Mouse (Mus musculus): ENCODE data around the gene Rcor2. TPM values are rescaled to one million over a fixed set of nuclear protein-coding genes. Genes with fewer than 3 reads are reported as not detected.

Rcor2 gene
- polyA plus RNA-seq, 1 experiment from 2014 or later, result 11.1 TPM

DNA sequence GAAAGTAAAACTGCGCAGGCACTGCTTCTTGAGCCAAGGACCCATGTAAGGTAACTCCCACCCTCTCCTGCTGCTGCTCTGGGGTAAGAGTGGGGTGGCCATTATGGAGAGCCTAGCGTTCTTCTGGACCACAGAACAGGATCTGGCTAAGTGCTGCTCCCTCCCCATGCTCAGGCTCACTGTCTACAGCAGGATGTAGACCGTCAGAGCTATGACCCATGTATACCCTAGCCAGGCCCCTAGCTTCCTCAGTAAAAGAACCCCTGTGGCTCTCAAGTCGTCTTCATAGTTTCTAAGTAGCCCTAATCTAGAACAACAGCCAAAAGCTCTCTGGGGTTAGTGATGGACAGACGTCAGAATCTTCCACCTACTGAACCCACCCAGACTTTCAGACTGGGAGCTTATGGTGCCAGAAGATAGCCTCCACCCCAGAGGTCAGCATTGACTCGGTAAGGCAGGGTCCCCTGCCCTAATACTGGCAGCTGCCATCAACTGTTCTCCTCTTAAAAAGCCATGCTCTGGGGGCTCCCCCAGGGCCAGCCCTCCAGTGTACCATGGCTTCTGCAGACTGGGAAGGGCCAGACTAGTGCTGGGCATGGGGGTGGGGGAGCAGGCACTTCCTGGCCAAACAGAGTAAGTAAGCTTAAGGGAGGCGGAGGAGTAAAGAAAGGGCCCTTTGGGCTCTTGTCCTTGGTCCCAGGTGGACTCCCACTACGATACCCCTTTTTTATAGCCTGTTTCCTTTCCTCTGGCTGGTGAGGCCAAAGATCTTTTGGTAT is 27.2 kb downstream of the Rcor2 start:
- Histone ChIP-seq H3K27me3 (replicated peaks; ENCODE audit: control insufficient read depth, insufficient read depth, low read length) (no peaks in the 10 kb centered on the region), H3K4me2 (ENCODE audit: low read length) (peak overlapping the region; percentile 38), H3K36me3 (ENCODE audit: control insufficient read depth, insufficient read depth, low read length) (no peaks in the 10 kb centered on the region), H3K4me1 (replicated peaks; ENCODE audit: control insufficient read depth, insufficient read depth, low read length) (peaks cover 39% of the 10 kb centered on the region), H3K9ac (ENCODE audit: low read length) (no peak overlapping the region), H3K27ac (ENCODE audit: low read depth) (peak overlapping the region; percentile 83), H3K4me3 (ENCODE audit: low read depth, low read length) (peak overlapping the region; percentile 15; the same call in 1 of the 2 replicates), H3K9me3 (ENCODE audit: control insufficient read depth, low read length) (no peaks in the 10 kb centered on the region)
- no peak for ATAC-seq (replicated peaks; ENCODE audit: low FRiP score, low TSS enrichment, low read depth)
- 53% methylated on average over 8 of the region's 8 CpGs for WGBS
- no peak for DNase-seq (ENCODE audit: low spot score)

DNA sequence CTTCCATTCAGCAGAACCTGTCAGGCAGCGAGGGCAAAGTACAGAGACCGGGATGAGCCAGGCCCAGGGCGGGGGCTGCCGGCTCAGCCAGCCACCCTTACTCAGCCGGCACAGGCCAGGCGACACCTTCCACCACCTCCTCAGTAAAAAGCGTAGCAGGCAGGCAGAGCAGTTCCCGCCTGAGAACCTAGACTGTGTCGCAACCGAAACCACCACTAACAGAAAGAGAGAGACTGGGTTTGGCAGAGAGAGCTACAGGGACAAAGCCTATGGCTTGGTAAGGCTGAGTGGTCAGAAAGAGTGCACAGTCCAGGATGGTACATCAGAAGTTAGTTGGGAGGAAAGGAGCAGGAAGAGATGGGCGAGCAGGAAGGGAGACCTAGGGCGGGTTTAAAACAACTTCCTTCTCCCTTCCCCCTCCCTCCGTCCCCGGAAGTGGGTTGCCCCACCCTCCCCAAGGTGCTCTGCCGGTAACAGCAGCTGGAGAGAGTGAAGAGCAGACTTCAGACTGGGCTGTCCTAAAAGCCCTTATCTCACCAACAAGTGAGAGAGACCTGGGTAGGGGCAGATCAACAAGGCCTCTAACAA is 28.0 kb downstream of the Rcor2 start:
- Histone ChIP-seq H3K27me3 (replicated peaks; ENCODE audit: control insufficient read depth, insufficient read depth, low read length) (no peaks in the 10 kb centered on the region), H3K27ac (ENCODE audit: low read depth) (peak overlapping the region; percentile 83), H3K4me2 (ENCODE audit: low read length) (peak overlapping the region; percentile 38), H3K9ac (ENCODE audit: low read length) (0 out of 2 replicates have a peak overlapping the region, but pooled peaks have one; percentile 14), H3K4me1 (replicated peaks; ENCODE audit: control insufficient read depth, insufficient read depth, low read length) (peaks cover 39% of the 10 kb centered on the region), H3K9me3 (ENCODE audit: control insufficient read depth, low read length) (no peaks in the 10 kb centered on the region), H3K36me3 (ENCODE audit: control insufficient read depth, insufficient read depth, low read length) (0 out of 2 replicates have a peak, but pooled peaks cover 2% of the 10 kb centered on the region), H3K4me3 (ENCODE audit: low read depth, low read length) (peak overlapping the region; percentile 15; the same call in 1 of the 2 replicates)
- DNase-seq (ENCODE audit: low spot score), result peak; percentile 70
- ATAC-seq (replicated peaks; ENCODE audit: low FRiP score, low TSS enrichment, low read depth), result peak; percentile 85
- 34% methylated on average over 15 of the region's 15 CpGs for WGBS

DNA sequence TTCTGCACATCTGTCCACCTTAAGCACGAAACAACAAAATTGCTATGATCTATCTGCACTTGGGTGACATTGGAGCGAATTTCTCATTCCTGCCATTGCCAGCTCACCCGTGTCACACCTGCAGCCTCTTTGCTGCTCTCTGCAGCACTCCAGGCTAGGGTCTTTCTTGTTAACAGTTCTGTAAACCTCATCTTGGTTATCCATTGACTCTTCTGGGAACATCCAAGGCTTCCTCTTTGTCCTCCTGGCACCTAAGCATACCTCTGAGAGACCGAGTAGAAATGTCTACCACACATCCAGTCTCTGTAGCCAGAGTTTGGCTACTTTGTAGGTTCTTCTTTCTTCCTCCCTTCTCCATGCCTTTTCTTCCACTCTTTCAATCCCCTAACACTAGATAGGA is 28.8 kb downstream of the Rcor2 start:
- H3K27ac ChIP-seq (ENCODE audit: low read depth), result peak overlapping the region; percentile 83
- no peaks in the 10 kb centered on the region for H3K27me3 ChIP-seq (replicated peaks; ENCODE audit: control insufficient read depth, insufficient read depth, low read length)
- H3K9ac ChIP-seq (ENCODE audit: low read length), result no peak overlapping the region
- DNase-seq (ENCODE audit: low spot score) (no peak), ATAC-seq (replicated peaks; ENCODE audit: low FRiP score, low TSS enrichment, low read depth) (no peak)
- WGBS, result 79% methylated on average over 4 of the region's 4 CpGs
- peak overlapping the region; percentile 38; the same call in 1 of the 2 replicates for H3K4me2 ChIP-seq (ENCODE audit: low read length)
- 0 out of 2 replicates have a peak, but pooled peaks cover 2% of the 10 kb centered on the region for H3K36me3 ChIP-seq (ENCODE audit: control insufficient read depth, insufficient read depth, low read length)
- no peak overlapping the region for H3K4me3 ChIP-seq (ENCODE audit: low read depth, low read length)
- peaks cover 39% of the 10 kb centered on the region for H3K4me1 ChIP-seq (replicated peaks; ENCODE audit: control insufficient read depth, insufficient read depth, low read length)
- H3K9me3 ChIP-seq (ENCODE audit: control insufficient read depth, low read length), result no peaks in the 10 kb centered on the region

DNA sequence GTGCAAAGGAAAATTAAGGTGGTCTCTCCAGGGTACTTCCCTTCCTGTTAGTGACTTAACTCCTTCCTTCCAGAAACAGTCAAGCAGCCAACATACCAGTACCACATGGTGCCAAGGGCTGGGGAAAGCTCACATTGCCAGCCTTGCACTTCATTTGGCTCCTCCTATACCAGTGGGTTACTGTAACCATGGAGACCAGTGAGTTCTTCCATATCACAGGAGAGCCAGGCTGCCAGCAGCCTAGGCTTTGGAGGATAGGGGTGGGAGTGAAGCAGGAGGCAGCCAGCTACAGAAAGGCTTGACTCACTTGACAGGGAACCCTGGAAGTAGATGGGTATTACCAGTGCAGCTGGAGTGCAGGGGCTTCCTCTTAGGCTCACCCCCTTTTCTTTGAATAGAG is 31.9 kb downstream of the Rcor2 start:
- peaks cover 25% of the 10 kb centered on the region for H3K4me1 ChIP-seq (replicated peaks; ENCODE audit: control insufficient read depth, insufficient read depth, low read length)

DNA sequence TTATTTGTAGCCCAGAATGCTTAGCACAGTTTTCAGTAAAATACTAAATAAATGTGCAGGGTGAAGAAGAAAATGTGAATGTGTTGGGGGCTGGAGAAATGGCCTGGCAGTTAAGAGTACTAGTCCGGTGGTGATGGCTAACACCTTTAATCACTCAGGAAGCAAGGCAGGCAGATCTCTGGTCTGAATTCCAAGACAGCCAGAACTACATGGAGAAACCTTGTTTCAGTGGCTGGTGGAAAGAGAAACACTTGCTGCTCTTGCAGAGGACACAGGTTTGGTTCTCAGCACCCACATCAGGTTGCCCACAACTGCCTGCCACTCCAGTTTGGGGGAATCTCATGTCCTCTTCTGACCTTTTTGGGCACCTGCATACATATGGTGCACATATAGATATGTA is 33.0 kb downstream of the Rcor2 start:
- Histone ChIP-seq H3K4me1 (replicated peaks; ENCODE audit: control insufficient read depth, insufficient read depth, low read length) (peaks cover 21% of the 10 kb centered on the region), H3K27me3 (replicated peaks; ENCODE audit: control insufficient read depth, insufficient read depth, low read length) (no peaks in the 10 kb centered on the region), H3K4me3 (ENCODE audit: low read depth, low read length) (no peak overlapping the region), H3K4me2 (ENCODE audit: low read length) (no peak overlapping the region), H3K9ac (ENCODE audit: low read length) (no peak overlapping the region), H3K36me3 (ENCODE audit: control insufficient read depth, insufficient read depth, low read length) (0 out of 2 replicates have a peak, but pooled peaks cover 2% of the 10 kb centered on the region), H3K27ac (ENCODE audit: low read depth) (no peak overlapping the region), H3K9me3 (ENCODE audit: control insufficient read depth, low read length) (no peaks in the 10 kb centered on the region)
- DNase-seq (ENCODE audit: low spot score) (no peak), ATAC-seq (replicated peaks; ENCODE audit: low FRiP score, low TSS enrichment, low read depth) (no peak)
- WGBS, result 94% methylated on average over 1 of the region's 1 CpGs

More for the DNA sequence above, 31.9 kb downstream of the Rcor2 start:
- Histone ChIP-seq H3K4me2 (ENCODE audit: low read length) (no peak overlapping the region), H3K9me3 (ENCODE audit: control insufficient read depth, low read length) (no peaks in the 10 kb centered on the region), H3K36me3 (ENCODE audit: control insufficient read depth, insufficient read depth, low read length) (0 out of 2 replicates have a peak, but pooled peaks cover 2% of the 10 kb centered on the region), H3K9ac (ENCODE audit: low read length) (no peak overlapping the region), H3K27me3 (replicated peaks; ENCODE audit: control insufficient read depth, insufficient read depth, low read length) (no peaks in the 10 kb centered on the region), H3K27ac (ENCODE audit: low read depth) (no peak overlapping the region), H3K4me3 (ENCODE audit: low read depth, low read length) (no peak overlapping the region)
- no peak for DNase-seq (ENCODE audit: low spot score)
- ATAC-seq (replicated peaks; ENCODE audit: low FRiP score, low TSS enrichment, low read depth), result no peak

DNA sequence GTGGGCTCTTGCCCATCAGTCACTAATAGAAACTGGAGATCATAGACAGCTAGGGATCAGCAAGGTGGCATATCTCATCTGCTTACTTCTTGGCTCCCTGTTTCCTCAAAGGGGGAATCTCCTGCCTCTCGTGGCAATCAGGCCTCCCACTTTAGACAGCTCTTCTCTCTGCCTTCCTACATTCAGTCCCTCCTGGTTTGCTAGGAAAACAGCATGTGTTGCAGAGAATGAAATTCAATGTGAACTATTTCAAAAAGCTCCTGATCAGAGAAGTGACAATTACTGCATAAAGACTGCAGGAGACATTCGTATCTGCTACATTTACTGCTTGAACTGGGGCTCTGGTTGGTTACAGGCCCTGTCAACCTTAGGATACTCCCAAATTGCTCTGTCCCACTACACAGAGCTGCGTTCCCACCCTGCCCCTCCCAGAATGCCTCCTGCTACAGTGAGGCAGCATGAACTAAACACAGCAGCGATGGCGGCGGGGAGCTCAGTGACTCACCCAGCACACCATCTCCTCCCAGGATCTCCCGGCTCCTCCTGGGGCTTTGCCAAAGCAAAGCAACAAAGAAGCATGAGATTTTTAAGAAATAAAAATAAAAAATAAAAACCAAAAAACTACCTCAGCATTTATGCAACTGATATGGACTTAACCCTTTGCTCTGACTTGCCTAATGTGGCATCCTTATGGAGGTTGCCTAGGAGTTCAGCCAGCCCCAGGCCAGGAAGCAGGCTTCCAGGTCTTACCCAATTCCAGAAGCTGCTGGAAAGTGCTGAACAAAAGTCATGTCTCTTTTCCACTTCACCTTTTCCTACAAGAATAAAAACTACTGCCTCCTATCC is 34.7 kb downstream of the Rcor2 start:
- no peak overlapping the region for H3K9ac ChIP-seq (ENCODE audit: low read length)
- no peak overlapping the region for H3K4me3 ChIP-seq (ENCODE audit: low read depth, low read length)
- H3K27me3 ChIP-seq (replicated peaks; ENCODE audit: control insufficient read depth, insufficient read depth, low read length), result no peaks in the 10 kb centered on the region
- H3K36me3 ChIP-seq (ENCODE audit: control insufficient read depth, insufficient read depth, low read length), result 0 out of 2 replicates have a peak, but pooled peaks cover 2% of the 10 kb centered on the region
- H3K4me1 ChIP-seq (replicated peaks; ENCODE audit: control insufficient read depth, insufficient read depth, low read length), result peaks cover 20% of the 10 kb centered on the region
- H3K27ac ChIP-seq (ENCODE audit: low read depth), result 0 out of 2 replicates have a peak overlapping the region, but pooled peaks have one; percentile 3
- H3K4me2 ChIP-seq (ENCODE audit: low read length), result no peak overlapping the region
- DNase-seq (ENCODE audit: low spot score) (no peak), ATAC-seq (replicated peaks; ENCODE audit: low FRiP score, low TSS enrichment, low read depth) (no peak)
- WGBS, result 64% methylated on average over 7 of the region's 7 CpGs
- no peaks in the 10 kb centered on the region for H3K9me3 ChIP-seq (ENCODE audit: control insufficient read depth, low read length)

DNA sequence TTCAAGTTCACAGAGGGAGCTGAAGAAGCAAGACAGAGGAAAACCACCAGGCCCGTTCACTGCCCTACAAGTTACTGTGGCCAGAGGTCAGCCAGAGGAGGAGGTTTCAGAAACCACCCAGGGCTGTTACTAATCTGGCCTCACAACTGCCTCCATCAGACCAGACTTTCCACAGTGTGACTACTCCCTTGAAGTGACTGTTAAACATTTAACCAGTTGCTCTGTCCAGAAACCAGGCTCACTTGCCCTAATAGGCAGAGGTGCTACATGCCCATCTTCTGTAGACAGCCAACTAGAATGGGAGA is 35.3 kb downstream of the Rcor2 start:
- H3K27me3 ChIP-seq (replicated peaks; ENCODE audit: control insufficient read depth, insufficient read depth, low read length), result no peaks in the 10 kb centered on the region
- H3K9ac ChIP-seq (ENCODE audit: low read length), result no peak overlapping the region
- DNase-seq (ENCODE audit: low spot score), result no peak
- ATAC-seq (replicated peaks; ENCODE audit: low FRiP score, low TSS enrichment, low read depth), result no peak
- 0 out of 2 replicates have a peak, but pooled peaks cover 2% of the 10 kb centered on the region for H3K36me3 ChIP-seq (ENCODE audit: control insufficient read depth, insufficient read depth, low read length)
- 0 out of 2 replicates have a peak overlapping the region, but pooled peaks have one; percentile 3 for H3K27ac ChIP-seq (ENCODE audit: low read depth)
- 75% methylated on average over 1 of the region's 1 CpGs for WGBS
- no peak overlapping the region for H3K4me3 ChIP-seq (ENCODE audit: low read depth, low read length)
- peaks cover 20% of the 10 kb centered on the region for H3K4me1 ChIP-seq (replicated peaks; ENCODE audit: control insufficient read depth, insufficient read depth, low read length)
- H3K4me2 ChIP-seq (ENCODE audit: low read length), result no peak overlapping the region
- H3K9me3 ChIP-seq (ENCODE audit: control insufficient read depth, low read length), result no peaks in the 10 kb centered on the region

DNA sequence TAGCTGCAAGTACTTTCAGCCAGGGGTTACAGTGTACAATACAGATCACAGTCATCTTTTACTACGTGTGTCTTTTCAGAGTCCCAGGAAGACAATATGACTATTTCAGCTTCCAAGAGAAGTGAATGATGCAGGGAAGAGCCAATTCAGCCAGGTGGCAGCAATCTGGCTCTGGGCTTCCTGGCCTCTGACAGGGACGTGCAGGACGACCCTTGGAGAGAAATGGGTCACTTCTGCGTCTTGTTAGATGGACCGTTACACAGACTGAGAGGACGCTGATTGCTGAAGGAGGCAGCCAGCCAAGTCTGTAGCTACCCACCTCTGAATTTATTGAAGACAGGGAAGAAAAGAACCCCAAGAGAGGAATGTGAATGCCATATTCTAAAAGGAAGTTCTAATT is 36.7 kb downstream of the Rcor2 start:
- H3K9me3 ChIP-seq (ENCODE audit: control insufficient read depth, low read length), result no peaks in the 10 kb centered on the region
- no peak overlapping the region for H3K4me3 ChIP-seq (ENCODE audit: low read depth, low read length)
- ATAC-seq (replicated peaks; ENCODE audit: low FRiP score, low TSS enrichment, low read depth) (no peak), DNase-seq (ENCODE audit: low spot score) (no peak)
- no peaks in the 10 kb centered on the region for H3K27me3 ChIP-seq (replicated peaks; ENCODE audit: control insufficient read depth, insufficient read depth, low read length)
- no peak overlapping the region for H3K27ac ChIP-seq (ENCODE audit: low read depth)
- H3K4me2 ChIP-seq (ENCODE audit: low read length), result no peak overlapping the region
- WGBS, result 64% methylated on average over 6 of the region's 6 CpGs
- no peak overlapping the region for H3K9ac ChIP-seq (ENCODE audit: low read length)
- H3K36me3 ChIP-seq (ENCODE audit: control insufficient read depth, insufficient read depth, low read length), result 0 out of 2 replicates have a peak, but pooled peaks cover 2% of the 10 kb centered on the region
- H3K4me1 ChIP-seq (replicated peaks; ENCODE audit: control insufficient read depth, insufficient read depth, low read length), result peaks cover 27% of the 10 kb centered on the region
